Mouse (Mus musculus) erythroblast, embryonic 14.5 days (primary cell): Measurements from ENCODE around the gene Ttc30a1.

ENCODE experiments used
- GATA1 ChIP-seq: IDR thresholded peaks from 2 replicates; pipeline ENCODE4 v1.6.1; 2012; ENCODE audit warnings: low read length, inconsistent platforms, mixed read lengths
- TAL1 ChIP-seq: IDR thresholded peaks from 3 replicates; pipeline ENCODE4 v1.6.1; 2012; ENCODE audit warnings: low read length, inconsistent platforms, mixed read lengths

DNA sequence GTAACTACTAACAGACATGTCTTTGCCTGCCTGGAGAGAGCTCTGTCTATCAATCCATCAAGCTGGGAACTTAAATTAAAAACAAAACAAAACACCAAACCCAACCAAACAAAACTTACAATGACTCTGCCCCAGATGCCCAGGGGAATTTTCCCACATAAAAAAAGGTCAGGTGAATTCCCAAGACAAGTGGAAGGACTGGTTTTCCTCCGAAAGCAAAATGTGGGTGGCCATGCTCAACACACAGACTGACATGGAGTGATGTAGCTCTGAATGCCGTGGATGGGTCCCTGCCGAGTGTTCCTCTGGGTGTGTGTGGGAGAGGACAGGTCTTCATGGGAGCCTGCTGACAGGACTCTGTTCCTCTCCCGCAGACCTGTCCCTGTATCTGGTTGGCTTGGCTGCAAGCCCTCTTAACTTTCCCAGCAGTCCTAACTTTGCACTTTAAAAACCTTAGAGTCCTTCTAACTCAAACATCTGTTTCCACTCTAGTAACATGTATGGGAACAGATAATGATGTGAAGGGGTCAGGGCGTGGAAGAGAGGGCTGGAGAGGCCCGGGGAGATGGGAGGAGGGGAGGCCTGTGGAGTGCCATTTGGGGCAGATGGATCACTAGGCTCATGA, 9.9 kb upstream of the Ttc30a1 start:
- no peak for TF ChIP-seq TAL1
- no peak for TF ChIP-seq GATA1
